Mouse (Mus musculus): Measurements from ENCODE around the gene Ppp1r3e.

The Ppp1r3e gene

GRCm38 (mm10) chr14:54877048-54877715 is at the start of gene Ppp1r3e:
Ppp1r3e (minus strand) TSS chr14:54877550.
- peak; percentile 73 to 75 for DNase-seq

- DNase-seq: peak; percentile 62 to 83
Measured at GRCm38 (mm10) chr14:54926401-54927158, 49.2 kb upstream of the Ppp1r3e start.

GRCm38 (mm10) chr14:54925349-54926342 is 48.3 kb upstream of the Ppp1r3e start, which contains the start of gene Efs:
Efs (minus strand) TSS chr14:54926126.
- peak; percentile 75 to 87 for DNase-seq

- DNase-seq: peak; percentile 47 to 68
Measured at GRCm38 (mm10) chr14:54924641-54925348, 47.4 kb upstream of the Ppp1r3e start.

GRCm38 (mm10) chr14:54920076-54920685 is 42.8 kb upstream of the Ppp1r3e start:
- no peak for DNase-seq

GRCm38 (mm10) chr14:54913343-54913742 is 36.0 kb upstream of the Ppp1r3e start:
- peak in 1 of 2 experiments; percentile 6 for DNase-seq

- DNase-seq: peak; percentile 74 to 76
Measured at GRCm38 (mm10) chr14:54912886-54913285, 35.5 kb upstream of the Ppp1r3e start, which contains the start of gene Slc22a17. Slc22a17 (minus strand) TSS chr14:54913132.

- no peak for DNase-seq
Measured at GRCm38 (mm10) chr14:54912109-54912850, 34.9 kb upstream of the Ppp1r3e start.

- DNase-seq: peak in 1 of 2 experiments; percentile 24
Measured at GRCm38 (mm10) chr14:54908682-54909081, 31.3 kb upstream of the Ppp1r3e start.

- DNase-seq: no peak
Measured at GRCm38 (mm10) chr14:54903641-54904040, 26.3 kb upstream of the Ppp1r3e start.

- DNase-seq: peak in 1 of 2 experiments; percentile 76
Measured at GRCm38 (mm10) chr14:54900383-54900782, 23.0 kb upstream of the Ppp1r3e start.

GRCm38 (mm10) chr14:54897445-54897844 is 20.1 kb upstream of the Ppp1r3e start:
- DNase-seq: no peak

- peak; percentile 74 to 79 for DNase-seq
Measured at GRCm38 (mm10) chr14:54894296-54895151, 17.2 kb upstream of the Ppp1r3e start.

GRCm38 (mm10) chr14:54893651-54894181 is 16.4 kb upstream of the Ppp1r3e start:
- DNase-seq: peak; percentile 98 to 99

GRCm38 (mm10) chr14:54892200-54892599 is 14.8 kb upstream of the Ppp1r3e start, which contains the start of gene Pabpn1:
Pabpn1 (plus strand) TSS chr14:54892500.
- DNase-seq: no peak

- DNase-seq: no peak
Measured at GRCm38 (mm10) chr14:54885309-54885708, 8.0 kb upstream of the Ppp1r3e start.

GRCm38 (mm10) chr14:54884022-54884712 is 6.8 kb upstream of the Ppp1r3e start:
- DNase-seq: no peak

GRCm38 (mm10) chr14:54883154-54884021 is 6.0 kb upstream of the Ppp1r3e start, which contains the start of the genes Bcl2l2 and Gm20521:
Bcl2l2 (plus strand) TSS chr14:54883377.
Gm20521 (plus strand) TSS chr14:54883441.
- DNase-seq: peak; percentile 90 to 91
